Mouse (Mus musculus): ENCODE data around the gene Mrpl27.

DNA sequence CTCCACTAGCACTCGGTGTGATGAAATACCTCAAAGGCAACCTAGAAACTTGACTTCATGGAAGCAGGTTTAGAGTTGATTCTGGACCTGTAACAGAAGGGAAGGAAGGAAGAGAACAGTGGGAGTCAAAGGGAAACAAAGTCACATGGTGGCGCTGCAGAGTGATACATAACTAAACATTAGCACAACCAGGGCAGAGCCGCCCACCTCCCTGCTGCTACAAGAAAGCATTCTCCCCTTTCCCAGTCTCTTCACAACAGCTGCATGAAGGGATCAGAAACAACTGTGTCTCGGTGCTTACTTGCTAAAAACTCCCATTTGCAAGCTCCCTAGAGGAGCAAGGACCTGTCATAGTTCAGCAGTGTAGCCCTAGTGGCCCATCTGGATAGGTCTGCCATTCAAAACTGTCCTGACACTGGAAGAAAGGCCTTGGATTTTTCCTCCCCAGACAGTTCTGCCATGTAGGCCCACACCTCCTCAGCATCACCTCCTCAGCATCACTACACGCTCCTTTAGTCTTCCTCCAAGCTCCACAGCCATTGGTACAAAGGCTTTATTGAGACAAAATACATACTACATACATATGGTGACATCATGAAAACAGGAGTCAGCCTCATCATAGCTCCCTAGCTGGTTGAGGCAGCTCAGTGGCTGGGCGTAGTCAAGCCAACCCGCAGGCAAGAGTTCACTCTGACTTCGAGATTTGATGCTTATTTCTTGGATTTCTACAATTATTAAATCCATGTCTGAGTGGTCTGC, 8.9 kb upstream of the Mrpl27 start:
- TF ChIP-seq POLR2A (IDR thresholded peaks at IDR 0.05; ENCODE audit: low read depth, low read length) (no peak), CTCF (conservative IDR thresholded peaks at IDR 0.05; ENCODE audit: insufficient read depth, insufficient read length, low read depth, low read length) (no peak)
